Mouse (Mus musculus) forebrain, postnatal 0 days (tissue): Measurements from ENCODE around the gene Ralgps1. TPM values are rescaled to one million over a fixed set of nuclear protein-coding genes. Genes with fewer than 3 reads are reported as not detected.

ENCODE experiments used
- ATAC-seq: fragments of 200-750 bp; cut with Nextera tagmentation; 2 replicates; pipeline ENCODE4 v1.8.0; 2017; ENCODE audit warnings: mild to moderate bottlenecking, moderate library complexity
- DNase-seq: peaks from one replicate; pipeline ENCODE4 v3.0.0-alpha.2; 2015
- H3K27ac ChIP-seq: fragments of 300-500 bp; sonication (generic); 2 replicates; pipeline ENCODE4 v1.5.1; 2014; ENCODE audit warnings: low read depth, mild to moderate bottlenecking, antibody characterized with exemption, low read length, moderate library complexity, mixed read lengths
- H3K27me3 ChIP-seq: fragments of 300-500 bp; sonication (generic); 2 replicates; pipeline ENCODE4 v1.6.1; 2014; ENCODE audit warnings: mild to moderate bottlenecking, low read length, mixed read lengths; ENCODE audit not compliant: insufficient read depth
- H3K36me3 ChIP-seq: fragments of 300-500 bp; sonication (generic); 2 replicates; pipeline ENCODE4 v1.6.1; 2014; ENCODE audit warnings: mild to moderate bottlenecking, moderate library complexity; ENCODE audit not compliant: insufficient read depth
- H3K4me1 ChIP-seq: fragments of 300-500 bp; sonication (generic); 2 replicates; pipeline ENCODE4 v1.6.1; 2014; ENCODE audit warnings: antibody characterized with exemption; ENCODE audit not compliant: insufficient read depth
- H3K4me2 ChIP-seq: fragments of 300-500 bp; sonication (generic); 2 replicates; pipeline ENCODE4 v1.6.1; 2014; ENCODE audit warnings: low read depth, mild to moderate bottlenecking, moderate library complexity
- H3K4me3 ChIP-seq: fragments of 300-500 bp; sonication (generic); 2 replicates; pipeline ENCODE4 v1.5.1; 2014; ENCODE audit warnings: low read depth, low read length, mixed read lengths
- H3K9ac ChIP-seq: fragments of 300-500 bp; sonication (generic); 2 replicates; pipeline ENCODE4 v1.6.1; 2014; ENCODE audit warnings: mild to moderate bottlenecking
- H3K9me3 ChIP-seq: fragments of 300-500 bp; sonication (generic); 2 replicates; pipeline ENCODE4 v1.6.1; 2016; ENCODE audit warnings: low read length
- CTCF ChIP-seq: sonication (generic); IDR thresholded peaks from 2 replicates; pipeline ENCODE4 v1.5.1; 2016; ENCODE audit warnings: antibody characterized with exemption, control low read depth, low read depth
- WGBS: fragments of 180-500 bp; shearing (Covaris S2); extraction: QIAGEN DNeasy Blood & Tissue Kit; methylation state at CpG from one replicate; pipeline ENCODE4 v1.1.7; 2014; 5-methylcytosine and 5-hydroxymethylcytosine counted together
- polyA plus RNA-seq: library from polyadenylated mRNA; unstranded; fragments of >200 nt; fragmentation: Nextera tagmentation; extraction: Ambion mirVana; gene quantifications from 2 replicates; pipeline ENCODE4 v1.2.1, GENCODE M21; 2015
- total RNA-seq: library from RNA; depleted of rRNA; stranded (reverse); fragments of >200 nt; gene quantifications from 2 replicates; pipeline ENCODE4 v1.2.3, GENCODE M21; 2014

Gene Ralgps1
- total and polyA plus RNA-seq, 2 experiments from 2014 or later = 24.6 to 66.9 TPM

- H3K4me1 ChIP-seq = no peaks in the 10 kb centered on the region
- no peak for TF ChIP-seq CTCF
- peaks cover 66% of the 10 kb centered on the region for H3K36me3 ChIP-seq
- DNase-seq (no peak), ATAC-seq (no peak)
- WGBS = 65% methylated on average over 3 of the region's 3 CpGs
- no peak overlapping the region for H3K9ac ChIP-seq
- no peak overlapping the region for H3K27ac ChIP-seq
- H3K27me3 ChIP-seq = no peaks in the 10 kb centered on the region
- H3K9me3 ChIP-seq = no peaks in the 10 kb centered on the region
- no peak overlapping the region for H3K4me3 ChIP-seq
- H3K4me2 ChIP-seq = no peak overlapping the region
Measured at GRCm38 (mm10) chr2:33164646-33165045, 206.6 kb downstream of the Ralgps1 start.

- peaks cover 65% of the 10 kb centered on the region for H3K36me3 ChIP-seq
- no peaks in the 10 kb centered on the region for H3K27me3 ChIP-seq
- H3K4me2 ChIP-seq = no peak overlapping the region
- no peak overlapping the region for H3K9ac ChIP-seq
- 69% methylated on average over 2 of the region's 2 CpGs for WGBS
- no peaks in the 10 kb centered on the region for H3K9me3 ChIP-seq
- TF ChIP-seq CTCF = no peak
- no peak for DNase-seq
- no peak overlapping the region for H3K4me3 ChIP-seq
- no peak for ATAC-seq
- H3K27ac ChIP-seq = no peak overlapping the region
- H3K4me1 ChIP-seq = no peaks in the 10 kb centered on the region
Measured at GRCm38 (mm10) chr2:33162126-33162525, 209.2 kb downstream of the Ralgps1 start.

GRCm38 (mm10) chr2:33160326-33160973, 210.8 kb downstream of the Ralgps1 start:
- Histone ChIP-seq H3K4me1 (no peaks in the 10 kb centered on the region), H3K27me3 (no peaks in the 10 kb centered on the region), H3K27ac (no peak overlapping the region), H3K9ac (no peak overlapping the region), H3K4me3 (no peak overlapping the region), H3K36me3 (peaks cover 69% of the 10 kb centered on the region), H3K4me2 (no peak overlapping the region), H3K9me3 (no peaks in the 10 kb centered on the region)
- ATAC-seq (no peak), DNase-seq (no peak)
- TF ChIP-seq CTCF = no peak
- 75% methylated on average over 12 of the region's 12 CpGs for WGBS

GRCm38 (mm10) chr2:33159593-33159992, 211.7 kb downstream of the Ralgps1 start:
- H3K9me3 ChIP-seq = no peaks in the 10 kb centered on the region
- H3K9ac ChIP-seq = no peak overlapping the region
- H3K27me3 ChIP-seq = no peaks in the 10 kb centered on the region
- H3K27ac ChIP-seq = no peak overlapping the region
- no peak for TF ChIP-seq CTCF
- DNase-seq = no peak
- H3K4me1 ChIP-seq = no peaks in the 10 kb centered on the region
- H3K4me3 ChIP-seq = no peak overlapping the region
- ATAC-seq = no peak
- H3K4me2 ChIP-seq = no peak overlapping the region
- peaks cover 66% of the 10 kb centered on the region for H3K36me3 ChIP-seq
- 90% methylated on average over 7 of the region's 7 CpGs for WGBS

GRCm38 (mm10) chr2:33158895-33159294, 212.4 kb downstream of the Ralgps1 start:
- H3K9me3 ChIP-seq = no peaks in the 10 kb centered on the region
- 86% methylated on average over 6 of the region's 6 CpGs for WGBS
- no peak overlapping the region for H3K27ac ChIP-seq
- H3K4me3 ChIP-seq = no peak overlapping the region
- H3K27me3 ChIP-seq = no peaks in the 10 kb centered on the region
- no peak for ATAC-seq
- no peak overlapping the region for H3K4me2 ChIP-seq
- DNase-seq = no peak
- H3K36me3 ChIP-seq = peaks cover 65% of the 10 kb centered on the region
- no peak for TF ChIP-seq CTCF
- no peaks in the 10 kb centered on the region for H3K4me1 ChIP-seq
- H3K9ac ChIP-seq = no peak overlapping the region

- Histone ChIP-seq H3K4me2 (no peak overlapping the region), H3K36me3 (peaks cover 56% of the 10 kb centered on the region), H3K9ac (no peak overlapping the region), H3K9me3 (no peaks in the 10 kb centered on the region), H3K4me1 (no peaks in the 10 kb centered on the region), H3K4me3 (no peak overlapping the region), H3K27me3 (no peaks in the 10 kb centered on the region), H3K27ac (no peak overlapping the region)
- WGBS = 79% methylated on average over 5 of the region's 5 CpGs
- no peak for TF ChIP-seq CTCF
- ATAC-seq = no peak
- no peak for DNase-seq
Measured at GRCm38 (mm10) chr2:33156283-33156781, 215.0 kb downstream of the Ralgps1 start.

- peak; percentile 76 for ATAC-seq
- DNase-seq = peak; percentile 86
- Histone ChIP-seq H3K4me1 (no peaks in the 10 kb centered on the region), H3K9ac (no peak overlapping the region), H3K27ac (no peak overlapping the region), H3K4me3 (no peak overlapping the region), H3K9me3 (no peaks in the 10 kb centered on the region), H3K4me2 (no peak overlapping the region), H3K27me3 (no peaks in the 10 kb centered on the region), H3K36me3 (peaks cover 47% of the 10 kb centered on the region)
- 26% methylated on average over 5 of the region's 5 CpGs for WGBS
- peak; percentile 97 for TF ChIP-seq CTCF
Measured at GRCm38 (mm10) chr2:33154751-33155372, 216.4 kb downstream of the Ralgps1 start.
